Mouse (Mus musculus) liver, embryonic 14.5 days (tissue): ENCODE results near the gene Ttpal. TPM values are rescaled to one million over a fixed set of nuclear protein-coding genes. Genes with fewer than 3 reads are reported as not detected.

ENCODE experiments used
- ATAC-seq: fragments of 200-750 bp; cut with Nextera tagmentation; 2 replicates; pipeline ENCODE4 v1.8.0; 2017; ENCODE audit warnings: moderate number of reproducible peaks, mild to moderate bottlenecking, moderate library complexity; ENCODE audit not compliant: insufficient read depth
- DNase-seq, 3 experiments: peaks; one replicate each; pipeline ENCODE4 v3.0.0-alpha.2; 2012 to 2013; ENCODE audit warnings: low read depth in 3 of 3, low spot score in 3 of 3
- H3K27ac ChIP-seq: fragments of 300-500 bp; sonication (generic); 2 replicates; pipeline ENCODE4 v1.5.1; 2014; ENCODE audit warnings: moderate library complexity, mild to moderate bottlenecking, control low read depth, inconsistent platforms
- H3K27me3 ChIP-seq: fragments of 300-500 bp; sonication (generic); 2 replicates; pipeline ENCODE4 v1.6.1; 2014; ENCODE audit warnings: mild to moderate bottlenecking, low read length, moderate library complexity; ENCODE audit not compliant: control insufficient read depth, insufficient read depth
- H3K36me3 ChIP-seq: fragments of 300-500 bp; sonication (generic); replicated peaks from 2 replicates; pipeline ENCODE4 v1.6.1; 2014; ENCODE audit warnings: low read depth; ENCODE audit not compliant: control insufficient read depth, insufficient read depth
- H3K4me1 ChIP-seq, 2 experiments: fragments of 200-500 bp in 1 of 2; fragments of 300-500 bp in 1 of 2; sonication (generic) in 1 of 2; replicated peaks; 2 replicates each; pipeline ENCODE4 v1.6.1; 2012 to 2014; ENCODE audit warnings: antibody characterized with exemption in 1 of 2, inconsistent platforms in 1 of 2, low read length in 1 of 2; ENCODE audit not compliant: control insufficient read depth in 2 of 2, insufficient read depth in 2 of 2
- H3K4me2 ChIP-seq: fragments of 300-500 bp; sonication (generic); 2 replicates; pipeline ENCODE4 v1.6.1; 2014; ENCODE audit warnings: low read depth, mild to moderate bottlenecking, control low read depth, moderate library complexity
- H3K4me3 ChIP-seq, 2 experiments: fragments of 200-500 bp in 1 of 2; fragments of 300-500 bp in 1 of 2; sonication (generic) in 1 of 2; 2 replicates each; pipeline ENCODE4 v1.5.1; 2012 to 2014; ENCODE audit warnings: low read depth in 2 of 2, low read length in 2 of 2, mild to moderate bottlenecking in 2 of 2, control low read depth in 1 of 2, inconsistent platforms in 1 of 2, moderate library complexity in 1 of 2; ENCODE audit not compliant: insufficient read depth in 1 of 2
- H3K9ac ChIP-seq: fragments of 300-500 bp; sonication (generic); replicated peaks from 2 replicates; pipeline ENCODE4 v1.6.1; 2014; ENCODE audit warnings: mild to moderate bottlenecking, control low read depth, moderate library complexity
- H3K9me3 ChIP-seq: fragments of 300-500 bp; sonication (generic); 2 replicates; pipeline ENCODE4 v1.6.1; 2016; ENCODE audit warnings: low read length, mixed read lengths; ENCODE audit not compliant: control insufficient read depth
- CTCF ChIP-seq: IDR thresholded peaks from 2 replicates; pipeline ENCODE4 v1.5.1; 2016; ENCODE audit warnings: antibody characterized with exemption, low read depth, control low read depth
- EP300 ChIP-seq: IDR thresholded peaks from 2 replicates; pipeline ENCODE4 v1.6.1; 2016; ENCODE audit warnings: antibody characterized with exemption, low read depth
- WGBS: fragments of 180-500 bp; shearing (Covaris S2); extraction: QIAGEN DNeasy Blood & Tissue Kit; methylation state at CpG from one replicate; pipeline ENCODE4 v1.1.7; 2014; ENCODE audit not compliant: insufficient replicate concordance; 5-methylcytosine and 5-hydroxymethylcytosine counted together
- polyA plus RNA-seq, 2 experiments: library from polyadenylated mRNA; depleted of rRNA in 1 of 2; stranded (reverse) in 1 of 2; unstranded in 1 of 2; fragments of >200 nt; fragmentation: Nextera tagmentation in 1 of 2; extraction: Ambion mirVana in 1 of 2; gene quantifications; 2 replicates each; pipeline versions ENCODE4 v1.2.1 to v1.2.3; 2012 to 2014

Ttpal gene
- 3.4 and 5.3 TPM in 2 replicates for polyA plus RNA-seq (2012; rRNA removed)
- polyA plus RNA-seq (2014; fragmentation: Nextera tagmentation; extraction: Ambion mirVana) = 10.0 and 11.5 TPM in 2 replicates

- peaks cover 8 to 20% of the 10 kb centered on the region in 2 experiments; a peak in 3 of 4 replicates for H3K4me1 ChIP-seq
- H3K4me2 ChIP-seq = peak within 1 kb of the TSS; percentile 99
- no peaks in the 10 kb centered on the region; the same call in 1 of the 2 replicates for H3K36me3 ChIP-seq
- DNase-seq = peak; percentile 70 to 81 (median 71)
- H3K9me3 ChIP-seq = no peaks in the 10 kb centered on the region
- WGBS = under 1% methylated on average over 57 of the region's 57 CpGs
- H3K27me3 ChIP-seq = no peaks in the 10 kb centered on the region
- ATAC-seq = peak; percentile 91
- peak within 1 kb of the TSS; percentile 97 for H3K9ac ChIP-seq
- H3K27ac ChIP-seq = peak within 1 kb of the TSS; percentile 78
- H3K4me3 ChIP-seq = peak within 1 kb of the TSS; percentile 81 to 91
- TF ChIP-seq CTCF (peak; percentile 84), EP300 (no peak)
These were observed at the start of gene Ttpal for GRCm38 (mm10) chr2:163602101-163602971. Gene Ttpal, plus strand, starts transcription at chr2:163602314.

GRCm38 (mm10) chr2:163552518-163552929 is 49.6 kb upstream of the Ttpal start:
- Histone ChIP-seq H3K36me3 (no peaks in the 10 kb centered on the region; the same call in 1 of the 2 replicates), H3K4me2 (peak overlapping the region; percentile 11; the same call in 1 of the 2 replicates), H3K4me3 (no peak overlapping the region), H3K9me3 (no peaks in the 10 kb centered on the region), H3K27me3 (no peaks in the 10 kb centered on the region), H3K9ac (no peak overlapping the region), H3K27ac (no peak overlapping the region), H3K4me1 (peaks cover 5 to 28% of the 10 kb centered on the region in 2 experiments; a peak in 2 of 4 replicates)
- WGBS = 10% methylated on average over 8 of the region's 8 CpGs
- TF ChIP-seq EP300 (no peak), CTCF (no peak)
- DNase-seq (no peak), ATAC-seq (peak; percentile 60)

- TF ChIP-seq EP300 = no peak
- no peak for TF ChIP-seq CTCF
- H3K4me2 ChIP-seq = no peak overlapping the region
- 52% methylated on average over 4 of the region's 4 CpGs for WGBS
- peaks cover 5 to 28% of the 10 kb centered on the region in 2 experiments; a peak in 2 of 4 replicates for H3K4me1 ChIP-seq
- H3K4me3 ChIP-seq = no peak overlapping the region
- DNase-seq (no peak), ATAC-seq (no peak)
- H3K9me3 ChIP-seq = no peaks in the 10 kb centered on the region
- H3K27me3 ChIP-seq = no peaks in the 10 kb centered on the region
- H3K27ac ChIP-seq = no peak overlapping the region
- no peaks in the 10 kb centered on the region; the same call in 1 of the 2 replicates for H3K36me3 ChIP-seq
- H3K9ac ChIP-seq = no peak overlapping the region
These were observed 47.6 kb upstream of the Ttpal start for GRCm38 (mm10) chr2:163554425-163554982.

- DNase-seq = no peak
- no peak overlapping the region for H3K27ac ChIP-seq
- 65% methylated on average over 6 of the region's 6 CpGs for WGBS
These were observed 47.1 kb upstream of the Ttpal start for GRCm38 (mm10) chr2:163554996-163555395.

More at GRCm38 (mm10) chr2:163554996-163555395, 47.1 kb upstream of the Ttpal start:
- Histone ChIP-seq H3K27me3 (no peaks in the 10 kb centered on the region), H3K9ac (no peak overlapping the region), H3K36me3 (no peaks in the 10 kb centered on the region; the same call in 1 of the 2 replicates), H3K4me1 (peaks cover 5 to 28% of the 10 kb centered on the region in 2 experiments; a peak in 2 of 4 replicates), H3K9me3 (no peaks in the 10 kb centered on the region), H3K4me2 (no peak overlapping the region), H3K4me3 (no peak overlapping the region)
- no peak for ATAC-seq
- TF ChIP-seq EP300 = no peak
- no peak for TF ChIP-seq CTCF
